Mouse (Mus musculus): ENCODE measurements around the gene Eno2. TPM values are rescaled to one million over a fixed set of nuclear protein-coding genes. Genes with fewer than 3 reads are reported as not detected.

Gene Eno2
- total and polyA plus RNA-seq, 2 experiments from 2014 or later, result 175 to 267 TPM

- no peak for TF ChIP-seq CTCF (IDR thresholded peaks at IDR 0.05)
- peak within 1 kb of the TSS; percentile 54 for H3K9ac ChIP-seq (replicated peaks; ENCODE audit: low read length, poor library complexity, severe bottlenecking)
- WGBS, result 4% methylated on average over 29 of the region's 29 CpGs
- H3K4me2 ChIP-seq (ENCODE audit: low read depth, low read length, poor library complexity, severe bottlenecking), result peak within 1 kb of the TSS; percentile 69
- peak within 1 kb of the TSS; percentile 69 for H3K27ac ChIP-seq (ENCODE audit: low read depth, low read length)
- no peaks in the 10 kb centered on the region for H3K27me3 ChIP-seq (ENCODE audit: insufficient read depth, low read length)
- no peaks in the 10 kb centered on the region for H3K9me3 ChIP-seq (ENCODE audit: low read length)
- peak; percentile 58 for DNase-seq (ENCODE audit: low spot score)
- peak within 1 kb of the TSS; percentile 43 for H3K4me3 ChIP-seq (ENCODE audit: low read depth, low read length)
- H3K36me3 ChIP-seq (ENCODE audit: insufficient read depth, low read length), result 0 out of 2 replicates have a peak, but pooled peaks cover 10% of the 10 kb centered on the region
- ATAC-seq (ENCODE audit: low FRiP score), result peak; percentile 8; the same call in 1 of the 2 replicates
- H3K4me1 ChIP-seq (ENCODE audit: insufficient read depth, low read length), result peaks cover 9% of the 10 kb centered on the region; the same call in 1 of the 2 replicates
Observed at GRCm38 (mm10) chr6:124808358-124809012, 39.0 kb upstream of the Eno2 start, which contains the start of gene Spsb2. Spsb2 (plus strand) TSS chr6:124808661.

- H3K4me3 ChIP-seq (ENCODE audit: low read depth, low read length), result peak overlapping the region; percentile 43
- no peak overlapping the region for H3K27ac ChIP-seq (ENCODE audit: low read depth, low read length)
- 89% methylated on average over 6 of the region's 6 CpGs for WGBS
- no peak for ATAC-seq (ENCODE audit: low FRiP score)
- no peaks in the 10 kb centered on the region for H3K27me3 ChIP-seq (ENCODE audit: insufficient read depth, low read length)
- no peak for DNase-seq (ENCODE audit: low spot score)
- TF ChIP-seq CTCF (IDR thresholded peaks at IDR 0.05), result no peak
- peaks cover 9% of the 10 kb centered on the region; the same call in 1 of the 2 replicates for H3K4me1 ChIP-seq (ENCODE audit: insufficient read depth, low read length)
- no peak overlapping the region for H3K9ac ChIP-seq (replicated peaks; ENCODE audit: low read length, poor library complexity, severe bottlenecking)
- H3K9me3 ChIP-seq (ENCODE audit: low read length), result no peaks in the 10 kb centered on the region
- 0 out of 2 replicates have a peak, but pooled peaks cover 10% of the 10 kb centered on the region for H3K36me3 ChIP-seq (ENCODE audit: insufficient read depth, low read length)
- peak overlapping the region; percentile 69 for H3K4me2 ChIP-seq (ENCODE audit: low read depth, low read length, poor library complexity, severe bottlenecking)
Observed at GRCm38 (mm10) chr6:124807986-124808357, 38.5 kb upstream of the Eno2 start.

- no peak for ATAC-seq (ENCODE audit: low FRiP score)
- WGBS, result 91% methylated on average over 4 of the region's 4 CpGs
- no peak overlapping the region for H3K4me3 ChIP-seq (ENCODE audit: low read depth, low read length)
Observed at GRCm38 (mm10) chr6:124807366-124807765, 37.9 kb upstream of the Eno2 start.

GRCm38 (mm10) chr6:124806446-124807140, 37.1 kb upstream of the Eno2 start:
- Histone ChIP-seq H3K4me1 (ENCODE audit: insufficient read depth, low read length) (peaks cover 2% of the 10 kb centered on the region; the same call in 1 of the 2 replicates), H3K36me3 (ENCODE audit: insufficient read depth, low read length) (0 out of 2 replicates have a peak, but pooled peaks cover 3% of the 10 kb centered on the region), H3K9me3 (ENCODE audit: low read length) (no peaks in the 10 kb centered on the region), H3K27ac (ENCODE audit: low read depth, low read length) (peak overlapping the region; percentile 92), H3K27me3 (ENCODE audit: insufficient read depth, low read length) (no peaks in the 10 kb centered on the region), H3K4me2 (ENCODE audit: low read depth, low read length, poor library complexity, severe bottlenecking) (peak overlapping the region; percentile 67), H3K4me3 (ENCODE audit: low read depth, low read length) (peak overlapping the region; percentile 40; the same call in 1 of the 2 replicates), H3K9ac (replicated peaks; ENCODE audit: low read length, poor library complexity, severe bottlenecking) (no peak overlapping the region)
- DNase-seq (ENCODE audit: low spot score) (no peak), ATAC-seq (ENCODE audit: low FRiP score) (no peak)
- WGBS, result 75% methylated on average over 7 of the region's 7 CpGs
- TF ChIP-seq CTCF (IDR thresholded peaks at IDR 0.05), result no peak

More at GRCm38 (mm10) chr6:124807366-124807765, 37.9 kb upstream of the Eno2 start:
- TF ChIP-seq CTCF (IDR thresholded peaks at IDR 0.05), result no peak
- Histone ChIP-seq H3K9me3 (ENCODE audit: low read length) (no peaks in the 10 kb centered on the region), H3K9ac (replicated peaks; ENCODE audit: low read length, poor library complexity, severe bottlenecking) (no peak overlapping the region), H3K36me3 (ENCODE audit: insufficient read depth, low read length) (0 out of 2 replicates have a peak, but pooled peaks cover 10% of the 10 kb centered on the region), H3K4me1 (ENCODE audit: insufficient read depth, low read length) (peaks cover 6% of the 10 kb centered on the region; the same call in 1 of the 2 replicates), H3K4me2 (ENCODE audit: low read depth, low read length, poor library complexity, severe bottlenecking) (no peak overlapping the region), H3K27ac (ENCODE audit: low read depth, low read length) (no peak overlapping the region), H3K27me3 (ENCODE audit: insufficient read depth, low read length) (no peaks in the 10 kb centered on the region)
- no peak for DNase-seq (ENCODE audit: low spot score)

- peak; percentile 97 for DNase-seq (ENCODE audit: low spot score)
- ATAC-seq (ENCODE audit: low FRiP score), result peak; percentile 90
- TF ChIP-seq CTCF (IDR thresholded peaks at IDR 0.05), result peak; percentile 66
- WGBS, result 2% methylated on average over 34 of the region's 34 CpGs
- no peaks in the 10 kb centered on the region for H3K36me3 ChIP-seq (ENCODE audit: insufficient read depth, low read length)
- H3K4me3 ChIP-seq (ENCODE audit: low read depth, low read length), result peak overlapping the region; percentile 40
- no peaks in the 10 kb centered on the region for H3K9me3 ChIP-seq (ENCODE audit: low read length)
- peaks cover 2% of the 10 kb centered on the region; the same call in 1 of the 2 replicates for H3K4me1 ChIP-seq (ENCODE audit: insufficient read depth, low read length)
- H3K4me2 ChIP-seq (ENCODE audit: low read depth, low read length, poor library complexity, severe bottlenecking), result peak overlapping the region; percentile 67
- H3K27ac ChIP-seq (ENCODE audit: low read depth, low read length), result peak overlapping the region; percentile 92
- peak overlapping the region; percentile 63 for H3K9ac ChIP-seq (replicated peaks; ENCODE audit: low read length, poor library complexity, severe bottlenecking)
- no peaks in the 10 kb centered on the region for H3K27me3 ChIP-seq (ENCODE audit: insufficient read depth, low read length)
Observed at GRCm38 (mm10) chr6:124805341-124806321, 36.2 kb upstream of the Eno2 start.

Data from midbrain, postnatal 0 days (tissue).